Mouse (Mus musculus): ENCODE results near the gene Lypla2.
A peak's percentile ranks its signal among the peaks of the same experiment; 100 is the strongest.
"Not testable (repeated sequence)": the region's sequence is repeated elsewhere in the genome, so short reads cannot be mapped to it uniquely, and the experiment has no call there.

Gene Lypla2

GRCm38 (mm10) chr4:135972556-135972906, at the start of gene Lypla2:
Lypla2 (minus strand) TSS chr4:135972626.
- DNase-seq: peak; percentile 91

- DNase-seq: peak; percentile 98
Measured at GRCm38 (mm10) chr4:136021549-136022047, 49.2 kb upstream of the Lypla2 start, which contains the start of gene Eloa. Eloa (minus strand) TSS chr4:136021763.

GRCm38 (mm10) chr4:136020743-136021548, 48.5 kb upstream of the Lypla2 start:
- no peak for DNase-seq

- DNase-seq: no peak
Measured at GRCm38 (mm10) chr4:136016059-136016602, 43.7 kb upstream of the Lypla2 start.

- no peak for DNase-seq
Measured at GRCm38 (mm10) chr4:136010586-136010985, 38.2 kb upstream of the Lypla2 start.

- no peak for DNase-seq
Measured at GRCm38 (mm10) chr4:136008782-136009447, 36.5 kb upstream of the Lypla2 start.

GRCm38 (mm10) chr4:136006821-136007220, 34.4 kb upstream of the Lypla2 start:
- no peak for DNase-seq

- DNase-seq: no peak
Measured at GRCm38 (mm10) chr4:136004921-136005320, 32.5 kb upstream of the Lypla2 start.

- DNase-seq: no peak
Measured at GRCm38 (mm10) chr4:136004107-136004675, 31.8 kb upstream of the Lypla2 start.

- no peak for DNase-seq
Measured at GRCm38 (mm10) chr4:135995118-135995517, 22.7 kb upstream of the Lypla2 start.

GRCm38 (mm10) chr4:135993941-135994340, 21.5 kb upstream of the Lypla2 start:
- DNase-seq: no peak

GRCm38 (mm10) chr4:135987714-135988113, 15.3 kb upstream of the Lypla2 start:
- DNase-seq: no peak

GRCm38 (mm10) chr4:135986943-135987710, 14.7 kb upstream of the Lypla2 start, which contains the start of gene Pithd1:
Pithd1 (minus strand) TSS chr4:135987264.
- peak; percentile 93 for DNase-seq

- DNase-seq: no peak
Measured at GRCm38 (mm10) chr4:135986301-135986942, 14.0 kb upstream of the Lypla2 start.

GRCm38 (mm10) chr4:135985769-135986168, 13.3 kb upstream of the Lypla2 start:
- DNase-seq: no peak

- DNase-seq: no peak
Measured at GRCm38 (mm10) chr4:135985193-135985592, 12.8 kb upstream of the Lypla2 start.

GRCm38 (mm10) chr4:135984556-135984955, 12.1 kb upstream of the Lypla2 start:
- DNase-seq: no peak

GRCm38 (mm10) chr4:135981524-135982063, 9.2 kb upstream of the Lypla2 start:
- DNase-seq: no peak

- not testable (repeated sequence) for DNase-seq
Measured at GRCm38 (mm10) chr4:135980223-135980622, 7.8 kb upstream of the Lypla2 start.

GRCm38 (mm10) chr4:135976146-135976545, 3.7 kb upstream of the Lypla2 start:
- no peak for DNase-seq

Data from right cerebral cortex, postnatal 4 days (tissue).